Mouse (Mus musculus) liver, adult 2 months (tissue): ENCODE data around the gene E2f4. TPM values are rescaled to one million over a fixed set of nuclear protein-coding genes. Genes with fewer than 3 reads are reported as not detected.

Experiments used
- DNase-seq: peaks from one replicate; pipeline ENCODE4 v3.0.0-alpha.2; 2011; ENCODE audit warnings: low read depth, low spot score; ENCODE audit errors: extremely low read depth
- H3K27ac ChIP-seq: fragments of 200-500 bp; replicated peaks from 2 replicates; pipeline ENCODE4 v1.5.1; 2012; ENCODE audit warnings: low read depth, mild to moderate bottlenecking, control low read depth, inconsistent platforms, low read length; ENCODE audit not compliant: insufficient read depth
- H3K27me3 ChIP-seq: fragments of 200-500 bp; 2 replicates; pipeline ENCODE4 v1.6.1; 2012; ENCODE audit warnings: mild to moderate bottlenecking, moderate library complexity, low read length, inconsistent platforms; ENCODE audit not compliant: control insufficient read depth, insufficient read depth
- H3K36me3 ChIP-seq: fragments of 200-500 bp; 2 replicates; pipeline ENCODE4 v1.6.1; 2012; ENCODE audit warnings: low read length, inconsistent platforms; ENCODE audit not compliant: control insufficient read depth, insufficient read depth
- H3K4me1 ChIP-seq: fragments of 200-500 bp; 2 replicates; pipeline ENCODE4 v1.6.1; 2011; ENCODE audit warnings: low read length; ENCODE audit not compliant: control insufficient read depth, insufficient read depth
- H3K4me3 ChIP-seq: fragments of 200-500 bp; 2 replicates; pipeline ENCODE4 v1.5.1; 2011; ENCODE audit warnings: low read depth, mild to moderate bottlenecking, control low read depth, low read length, moderate library complexity; ENCODE audit not compliant: insufficient read depth
- H3K79me2 ChIP-seq: fragments of 200-500 bp; 2 replicates; pipeline ENCODE4 v1.6.1; 2012; ENCODE audit warnings: inconsistent platforms, mild to moderate bottlenecking, low read length, moderate library complexity; ENCODE audit not compliant: control insufficient read depth, insufficient read depth
- H3K9ac ChIP-seq: fragments of 200-500 bp; 2 replicates; pipeline ENCODE4 v1.6.1; 2012; ENCODE audit warnings: low read depth, mild to moderate bottlenecking, control low read depth, inconsistent platforms, low read length
- CTCF ChIP-seq: fragments of 200-500 bp; IDR thresholded peaks from 2 replicates; pipeline ENCODE4 v1.5.1; 2011; ENCODE audit warnings: low read depth, low read length, control low read depth
- POLR2A ChIP-seq: fragments of 200-500 bp; IDR thresholded peaks from 2 replicates; pipeline ENCODE4 v1.6.1; 2011; ENCODE audit warnings: low read length, control low read depth; ENCODE audit not compliant: insufficient read depth; ENCODE audit errors: extremely low read depth
- WGBS: fragments of 180-500 bp; shearing (Covaris S2); methylation state at CpG from one replicate; pipeline ENCODE4 v1.1.7; 2018; 5-methylcytosine and 5-hydroxymethylcytosine counted together
- polyA plus RNA-seq: library from polyadenylated mRNA; depleted of rRNA; stranded (reverse); fragments of >200 nt; gene quantifications from 2 replicates; pipeline ENCODE4 v1.2.3, GENCODE M21; 2012; rRNA removed
- total RNA-seq: library from RNA; depleted of rRNA; stranded (reverse); fragments of >200 nt; gene quantifications from 2 replicates; pipeline ENCODE4 v1.2.3, GENCODE M21; 2014; rRNA removed

The E2f4 gene
- total and polyA plus RNA-seq, 2 experiments: 4.4 to 59.0 TPM

DNA sequence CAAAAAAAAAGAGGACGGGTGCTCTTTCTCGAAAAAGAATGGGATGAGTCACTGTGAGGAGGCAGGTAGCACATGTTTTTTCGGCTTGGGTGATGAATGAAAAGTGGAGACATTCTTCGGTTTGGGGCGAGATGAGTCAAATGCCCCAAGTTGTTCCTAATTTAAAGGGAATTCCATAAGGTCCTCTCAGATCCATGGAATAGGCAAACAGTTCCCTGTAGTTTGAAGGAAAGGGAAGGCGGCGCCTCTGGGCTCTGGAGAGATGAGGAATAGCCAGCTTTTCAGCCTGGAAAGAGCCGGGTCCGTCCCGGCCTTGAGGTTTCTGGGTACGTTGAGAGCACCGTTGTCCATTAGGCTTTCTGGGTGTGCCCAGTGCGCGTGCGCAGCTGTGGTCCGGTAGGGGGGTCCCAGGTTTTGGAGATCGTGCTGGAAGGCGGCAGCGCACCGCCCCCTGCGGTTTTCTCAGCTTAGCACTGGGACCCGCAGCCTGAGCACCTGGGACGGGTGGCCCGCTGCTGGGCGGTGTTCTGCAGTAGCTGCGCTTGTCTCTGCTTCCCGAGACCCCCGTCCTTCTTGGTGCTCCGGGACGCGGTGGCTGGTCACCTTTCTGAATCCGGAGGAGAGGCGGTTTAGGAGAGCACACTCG lies 51.1 kb downstream of the E2f4 start, which contains the start of gene Slc9a5:
Gene Slc9a5, plus strand, starts transcription at position 394 of the 646 bp plus-strand sequence.
- TF ChIP-seq POLR2A: no peak
- 0 out of 2 replicates have a peak, but pooled peaks have one; percentile 5 for TF ChIP-seq CTCF
- H3K9ac ChIP-seq: peak within 1 kb of the TSS; percentile 79
- no peaks in the 10 kb centered on the region for H3K79me2 ChIP-seq
- H3K36me3 ChIP-seq: no peaks in the 10 kb centered on the region
- 2% methylated on average over 34 of the region's 34 CpGs for WGBS
- peak within 1 kb of the TSS; percentile 27 for H3K27ac ChIP-seq
- peaks cover 11% of the 10 kb centered on the region for H3K27me3 ChIP-seq
- no peak for DNase-seq
- H3K4me1 ChIP-seq: no peaks in the 10 kb centered on the region; the same call in 1 of the 2 replicates
- H3K4me3 ChIP-seq: peak within 1 kb of the TSS; percentile 87

DNA sequence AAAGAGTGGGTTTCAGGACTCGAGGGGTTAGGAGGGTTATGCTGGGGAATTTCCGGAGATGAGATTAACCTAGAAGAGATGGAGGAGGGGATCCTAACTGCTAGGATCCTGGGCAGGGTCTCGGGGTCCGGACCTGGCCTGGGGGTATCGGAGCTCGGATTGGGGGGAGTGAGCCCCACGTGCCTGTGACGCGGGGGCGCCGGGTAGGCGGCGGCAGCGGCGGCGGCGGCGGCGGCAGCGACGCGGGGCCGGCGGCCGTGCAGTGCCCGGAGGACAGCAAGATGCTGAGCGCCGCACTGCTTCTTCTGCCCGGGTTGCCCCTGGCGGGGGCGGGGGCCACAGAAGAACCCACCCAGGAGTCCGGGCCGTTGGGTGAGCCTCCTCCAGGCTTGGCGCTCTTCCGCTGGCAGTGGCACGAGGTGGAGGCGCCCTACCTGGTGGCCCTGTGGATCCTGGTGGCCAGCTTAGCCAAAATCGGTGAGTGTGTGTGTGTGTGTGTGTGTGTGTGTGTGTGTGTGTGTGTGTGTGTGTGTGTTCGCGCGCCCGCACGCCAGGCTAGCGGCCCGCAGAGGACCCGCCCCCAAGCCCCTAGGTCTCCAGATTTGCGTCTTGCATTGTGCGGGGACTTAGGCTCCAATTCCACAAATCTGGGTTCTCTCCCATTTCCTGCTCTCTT lies 51.8 kb downstream of the E2f4 start:
- Histone ChIP-seq H3K27ac (no peak overlapping the region), H3K9ac (peak overlapping the region; percentile 18), H3K4me1 (no peaks in the 10 kb centered on the region; the same call in 1 of the 2 replicates), H3K4me3 (peak overlapping the region; percentile 49), H3K36me3 (no peaks in the 10 kb centered on the region), H3K79me2 (no peaks in the 10 kb centered on the region), H3K27me3 (peaks cover 11% of the 10 kb centered on the region)
- 4% methylated on average over 48 of the region's 48 CpGs for WGBS
- no peak for DNase-seq
- no peak for TF ChIP-seq CTCF
- TF ChIP-seq POLR2A: no peak

DNA sequence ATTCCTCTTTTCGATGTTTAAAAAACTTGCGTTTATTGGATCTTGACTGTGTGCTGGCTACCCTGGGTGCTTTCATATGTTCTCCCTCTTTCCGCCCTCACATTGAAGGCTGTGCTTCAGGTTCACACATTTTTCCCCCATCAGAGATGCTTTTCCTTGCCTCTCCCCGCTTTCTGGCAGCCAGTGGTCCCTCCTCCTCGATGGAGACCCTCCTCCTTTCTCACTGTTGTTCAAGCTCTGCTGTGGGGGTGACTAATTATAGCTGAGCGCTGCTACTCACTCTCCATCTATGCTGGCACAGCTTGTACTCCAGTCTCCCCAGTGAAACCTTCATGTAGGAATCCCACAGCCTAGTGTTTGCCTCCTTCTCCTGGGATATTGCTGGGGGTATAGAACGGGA lies 52.7 kb downstream of the E2f4 start:
- H3K4me3 ChIP-seq: no peak overlapping the region
- H3K4me1 ChIP-seq: no peaks in the 10 kb centered on the region; the same call in 1 of the 2 replicates
- TF ChIP-seq POLR2A: no peak
- no peak for TF ChIP-seq CTCF
- no peaks in the 10 kb centered on the region for H3K36me3 ChIP-seq
- H3K79me2 ChIP-seq: no peaks in the 10 kb centered on the region
- no peak overlapping the region for H3K27ac ChIP-seq
- H3K27me3 ChIP-seq: peaks cover 11% of the 10 kb centered on the region
- WGBS: 65% methylated on average over 7 of the region's 7 CpGs
- H3K9ac ChIP-seq: no peak overlapping the region
- no peak for DNase-seq

DNA sequence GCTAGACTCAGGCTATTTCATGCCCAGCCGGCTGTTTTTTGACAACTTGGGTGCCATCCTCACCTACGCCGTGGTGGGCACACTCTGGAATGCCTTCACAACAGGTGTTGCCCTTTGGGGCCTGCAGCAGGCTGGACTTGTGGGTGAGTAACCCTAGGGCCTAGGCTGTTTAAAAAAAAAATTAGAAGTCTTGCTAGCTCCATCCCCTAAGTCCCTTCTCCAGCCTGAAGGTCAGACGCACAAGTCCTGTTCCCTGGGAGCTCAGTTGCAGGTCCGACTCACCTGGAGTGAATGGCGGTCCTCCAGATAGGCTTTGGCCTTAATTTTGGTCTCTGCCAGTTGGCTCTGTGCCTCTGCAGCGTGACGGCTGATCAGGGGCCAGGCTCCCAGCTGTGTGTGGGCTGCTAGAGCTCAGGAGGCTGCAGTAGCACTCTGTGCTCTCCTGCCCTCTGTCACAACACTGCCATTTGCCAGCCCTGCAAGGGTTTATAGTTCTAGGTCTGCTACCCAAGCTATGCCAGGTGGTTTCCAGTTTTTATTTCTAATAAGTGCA lies 56.2 kb downstream of the E2f4 start:
- Histone ChIP-seq H3K27me3 (peaks cover 11% of the 10 kb centered on the region), H3K9ac (no peak overlapping the region), H3K4me1 (no peaks in the 10 kb centered on the region), H3K36me3 (no peaks in the 10 kb centered on the region), H3K4me3 (no peak overlapping the region), H3K27ac (no peak overlapping the region), H3K79me2 (no peaks in the 10 kb centered on the region)
- WGBS: 78% methylated on average over 8 of the region's 8 CpGs
- TF ChIP-seq POLR2A (no peak), CTCF (no peak)
- DNase-seq: no peak

- DNase-seq: no peak
- Histone ChIP-seq H3K4me3 (no peak overlapping the region), H3K9ac (no peak overlapping the region), H3K4me1 (no peaks in the 10 kb centered on the region), H3K79me2 (no peaks in the 10 kb centered on the region), H3K27ac (no peak overlapping the region), H3K27me3 (peaks cover 3% of the 10 kb centered on the region), H3K36me3 (no peaks in the 10 kb centered on the region)
- WGBS: 93% methylated on average over 4 of the region's 4 CpGs
- TF ChIP-seq POLR2A: no peak
These were observed 57.1 kb downstream of the E2f4 start for GRCm38 (mm10) chr8:105354549-105354948.

Other genes starting within 250 kb of the E2f4 start
- gene Ces3a, start 249.1 kb upstream of the E2f4 start, total RNA-seq: 819 and 925 TPM in 2 replicates
- 768 and 1,045 TPM in 2 replicates for gene Ces3a, start 249.1 kb upstream of the E2f4 start, polyA plus RNA-seq
- 271 and 504 TPM in 2 replicates for gene Ces3b, start 213.9 kb upstream of the E2f4 start, total RNA-seq
- gene Ces3b, start 213.9 kb upstream of the E2f4 start, polyA plus RNA-seq: 213 and 453 TPM in 2 replicates
- 0.13 and 0.55 TPM in 2 replicates for gene Ces4a, start 165.9 kb upstream of the E2f4 start, total RNA-seq
- 0.09 and 0.93 TPM in 2 replicates for gene Ces4a, start 165.9 kb upstream of the E2f4 start, polyA plus RNA-seq
- 13.2 and 15.7 TPM in 2 replicates for gene Cbfb, start 127.0 kb upstream of the E2f4 start, total RNA-seq
- gene Cbfb, start 127.0 kb upstream of the E2f4 start, polyA plus RNA-seq: 1.8 and 2.8 TPM in 2 replicates
- gene D230025D16Rik, start 72.5 kb upstream of the E2f4 start, total RNA-seq: 67.3 and 67.5 TPM in 2 replicates
- 39.0 and 54.9 TPM in 2 replicates for gene D230025D16Rik, start 72.5 kb upstream of the E2f4 start, polyA plus RNA-seq
- 0.74 and 0.87 TPM in 2 replicates for gene B3gnt9, start 42.5 kb upstream of the E2f4 start, total RNA-seq
- 1.2 and 1.4 TPM in 2 replicates for gene B3gnt9, start 42.5 kb upstream of the E2f4 start, polyA plus RNA-seq
- gene Tradd, start 33.1 kb upstream of the E2f4 start, total RNA-seq: 11.8 and 12.3 TPM in 2 replicates
- gene Tradd, start 33.1 kb upstream of the E2f4 start, polyA plus RNA-seq: 16.1 and 18.6 TPM in 2 replicates
- gene Fbxl8, start 33.0 kb upstream of the E2f4 start, total RNA-seq: 1.9 and 3.4 TPM in 2 replicates
- 6.7 and 7.3 TPM in 2 replicates for gene Fbxl8, start 33.0 kb upstream of the E2f4 start, polyA plus RNA-seq
- 4.4 and 4.8 TPM in 2 replicates for gene Hsf4, start 27.9 kb upstream of the E2f4 start, total RNA-seq
- 9.4 and 11.0 TPM in 2 replicates for gene Hsf4, start 27.9 kb upstream of the E2f4 start, polyA plus RNA-seq
- gene Nol3, start 21.5 kb upstream of the E2f4 start, total RNA-seq: 0.27 and 0.37 TPM in 2 replicates
- gene Nol3, start 21.5 kb upstream of the E2f4 start, polyA plus RNA-seq: 0.40 and 0.43 TPM in 2 replicates
- 0.46 and 1.0 TPM in 2 replicates for gene 4931428F04Rik, start 7.8 kb upstream of the E2f4 start, total RNA-seq
- gene 4931428F04Rik, start 7.8 kb upstream of the E2f4 start, polyA plus RNA-seq: 0.92 and 1.7 TPM in 2 replicates
- 3.6 TPM in 2 replicates for gene Exoc3l, start 1.6 kb upstream of the E2f4 start, total RNA-seq
- gene Exoc3l, start 1.6 kb upstream of the E2f4 start, polyA plus RNA-seq: 4.6 and 9.3 TPM in 2 replicates
- 16.8 and 19.5 TPM in 2 replicates for gene Elmo3, start 7.9 kb downstream of the E2f4 start, total RNA-seq
- 32.4 and 33.4 TPM in 2 replicates for gene Elmo3, start 7.9 kb downstream of the E2f4 start, polyA plus RNA-seq
- gene Lrrc29, start 28.6 kb downstream of the E2f4 start, total RNA-seq: 3.0 and 3.2 TPM in 2 replicates
- gene Lrrc29, start 28.6 kb downstream of the E2f4 start, polyA plus RNA-seq: 7.9 and 12.9 TPM in 2 replicates
- gene Tmem208, start 28.7 kb downstream of the E2f4 start, total RNA-seq: 97.9 and 104 TPM in 2 replicates
- gene Tmem208, start 28.7 kb downstream of the E2f4 start, polyA plus RNA-seq: 87.5 and 90.9 TPM in 2 replicates
- 1.7 and 1.9 TPM in 2 replicates for gene Fhod1, start 50.3 kb downstream of the E2f4 start, total RNA-seq
- 3.2 and 7.8 TPM in 2 replicates for gene Fhod1, start 50.3 kb downstream of the E2f4 start, polyA plus RNA-seq
- under 0.01 and 0.20 TPM in 2 replicates for gene Slc9a5, start 51.2 kb downstream of the E2f4 start, total RNA-seq
- 0.15 and 0.53 TPM in 2 replicates for gene Slc9a5, start 51.2 kb downstream of the E2f4 start, polyA plus RNA-seq
- gene Plekhg4, start 75.6 kb downstream of the E2f4 start, total RNA-seq: under 0.01 and 0.13 TPM in 2 replicates
- gene Plekhg4, start 75.6 kb downstream of the E2f4 start, polyA plus RNA-seq: 0.09 TPM in 1 of 2 replicates, not detected in the other
- not detected in 2 replicates for gene Kctd19, start 115.8 kb downstream of the E2f4 start, total RNA-seq
- gene Kctd19, start 115.8 kb downstream of the E2f4 start, polyA plus RNA-seq: not detected in 2 replicates
- not detected in 2 replicates for gene Lrrc36, start 115.9 kb downstream of the E2f4 start, total RNA-seq
- not detected in 2 replicates for gene Lrrc36, start 115.9 kb downstream of the E2f4 start, polyA plus RNA-seq
- 0.47 and 0.65 TPM in 2 replicates for gene Tppp3, start 173.9 kb downstream of the E2f4 start, total RNA-seq
- 0.51 and 0.80 TPM in 2 replicates for gene Tppp3, start 173.9 kb downstream of the E2f4 start, polyA plus RNA-seq
- 1.9 and 2.3 TPM in 2 replicates for gene Zdhhc1, start 199.2 kb downstream of the E2f4 start, total RNA-seq
- gene Zdhhc1, start 199.2 kb downstream of the E2f4 start, polyA plus RNA-seq: 2.3 and 4.5 TPM in 2 replicates
- gene Hsd11b2, start 221.1 kb downstream of the E2f4 start, total RNA-seq: not detected in 2 replicates
- gene Hsd11b2, start 221.1 kb downstream of the E2f4 start, polyA plus RNA-seq: 0.09 and 0.12 TPM in 2 replicates